Mouse (Mus musculus) spleen, adult 2 months (tissue): Measurements from ENCODE around the gene Cblb. TPM values are rescaled to one million over a fixed set of nuclear protein-coding genes. Genes with fewer than 3 reads are reported as not detected.

ENCODE experiments used
- DNase-seq, 2 experiments: peaks; one replicate each; pipeline versions ENCODE4 v3.0.0 to v3.0.0-alpha.2; 2012 to 2021; ENCODE audit warnings: low spot score in 2 of 2, low read depth in 1 of 2
- H3K27ac ChIP-seq: fragments of 200-500 bp; 2 replicates; pipeline ENCODE4 v1.5.1; 2012; ENCODE audit warnings: low read length, inconsistent platforms; ENCODE audit not compliant: insufficient read depth
- H3K27me3 ChIP-seq: fragments of 200-500 bp; 2 replicates; pipeline ENCODE4 v1.6.1; 2012; ENCODE audit warnings: mild to moderate bottlenecking, moderate library complexity, low read length, inconsistent platforms; ENCODE audit not compliant: control insufficient read depth, insufficient read depth
- H3K36me3 ChIP-seq: fragments of 200-500 bp; 2 replicates; pipeline ENCODE4 v1.6.1; 2012; ENCODE audit warnings: mild to moderate bottlenecking, low read length, inconsistent platforms; ENCODE audit not compliant: control insufficient read depth, insufficient read depth
- H3K4me1 ChIP-seq: fragments of 200-500 bp; 2 replicates; pipeline ENCODE4 v1.6.1; 2011; ENCODE audit warnings: inconsistent platforms; ENCODE audit not compliant: control insufficient read depth, insufficient read depth, insufficient read length
- H3K4me3 ChIP-seq: fragments of 200-500 bp; 2 replicates; pipeline ENCODE4 v1.5.1; 2011; ENCODE audit warnings: mild to moderate bottlenecking, inconsistent platforms; ENCODE audit not compliant: insufficient read depth, insufficient read length; ENCODE audit errors: extremely low read depth
- CTCF ChIP-seq: fragments of 200-500 bp; IDR thresholded peaks from 2 replicates; pipeline ENCODE4 v1.5.1; 2011; ENCODE audit warnings: mild to moderate bottlenecking, inconsistent platforms; ENCODE audit not compliant: insufficient read depth, insufficient read length, insufficient replicate concordance; ENCODE audit errors: extremely low read depth
- POLR2A ChIP-seq: fragments of 200-500 bp; IDR thresholded peaks from 2 replicates; pipeline ENCODE4 v1.6.1; 2011; ENCODE audit warnings: low read depth, low read length, inconsistent platforms
- WGBS: fragments of 180-500 bp; shearing (Covaris S2); methylation state at CpG from one replicate; pipeline ENCODE4 v1.1.7; 2018; 5-methylcytosine and 5-hydroxymethylcytosine counted together
- polyA plus RNA-seq: library from polyadenylated mRNA; depleted of rRNA; stranded (reverse); fragments of >200 nt; gene quantifications from 2 replicates; pipeline ENCODE4 v1.2.3, GENCODE M21; 2012

Gene Cblb
- polyA plus RNA-seq, 1 experiment: 18.1 TPM

DNA sequence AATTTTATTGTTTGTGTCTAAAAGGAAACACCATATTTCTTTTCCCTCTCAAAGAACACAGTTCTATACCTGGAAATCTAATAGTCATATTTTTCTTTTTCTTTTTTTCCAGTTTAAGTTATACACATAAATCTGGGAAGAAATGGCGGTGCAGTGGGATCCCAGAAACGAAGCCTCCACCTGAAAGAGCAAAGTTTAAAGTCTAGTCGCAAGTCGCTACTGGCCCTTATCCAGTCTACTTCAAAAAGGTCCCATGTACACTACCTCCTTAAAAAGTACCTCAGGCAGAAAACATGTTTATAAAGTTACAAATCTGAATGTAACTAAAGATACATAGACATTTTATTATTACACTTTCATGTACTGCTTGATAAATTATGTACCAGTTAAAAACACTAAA lies 219.2 kb downstream of the Cblb start:
- H3K4me3 ChIP-seq: no peak overlapping the region
- WGBS: 95% methylated on average over 4 of the region's 4 CpGs
- H3K27ac ChIP-seq: no peak overlapping the region
- no peak for DNase-seq
- no peaks in the 10 kb centered on the region for H3K36me3 ChIP-seq
- H3K4me1 ChIP-seq: no peaks in the 10 kb centered on the region
- no peaks in the 10 kb centered on the region for H3K27me3 ChIP-seq
- TF ChIP-seq POLR2A (no peak), CTCF (no peak)

DNA sequence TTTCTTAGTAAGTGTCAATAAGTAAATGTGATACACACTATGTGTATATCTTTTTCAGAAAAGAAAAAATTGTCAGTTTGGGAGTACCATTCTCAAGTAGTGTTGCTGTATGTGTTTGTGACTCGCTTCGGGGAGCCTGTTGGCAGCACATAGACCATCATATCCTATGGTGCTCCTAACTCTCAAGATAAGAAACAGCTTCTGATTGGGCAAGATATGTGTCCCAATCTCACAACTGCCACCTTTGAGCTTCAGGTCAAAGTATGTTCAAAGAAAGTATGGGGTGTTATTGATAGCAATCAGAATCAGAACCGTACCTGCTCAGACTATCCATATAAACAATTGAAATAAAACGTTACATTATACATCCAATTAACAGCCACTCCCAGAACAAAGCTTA lies 219.9 kb downstream of the Cblb start:
- DNase-seq: no peak
- no peak overlapping the region for H3K27ac ChIP-seq
- no peaks in the 10 kb centered on the region for H3K4me1 ChIP-seq
- WGBS: 93% methylated on average over 4 of the region's 4 CpGs
- TF ChIP-seq CTCF (no peak), POLR2A (no peak)
- no peaks in the 10 kb centered on the region for H3K27me3 ChIP-seq
- no peak overlapping the region for H3K4me3 ChIP-seq
- no peaks in the 10 kb centered on the region for H3K36me3 ChIP-seq
